Mouse (Mus musculus): Measurements from ENCODE around the gene Pola1.

Gene Pola1

GRCm38 (mm10) chrX:93288339-93288738 is 343.6 kb downstream of the Pola1 start:
- DNase-seq, result no peak

GRCm38 (mm10) chrX:93286291-93286893 is 345.6 kb downstream of the Pola1 start, which contains the start of gene Arx:
Arx (plus strand) TSS chrX:93286445.
- no peak for DNase-seq

GRCm38 (mm10) chrX:93285091-93285490 is 346.9 kb downstream of the Pola1 start:
- no peak for DNase-seq

GRCm38 (mm10) chrX:93281756-93282155 is 350.2 kb downstream of the Pola1 start:
- no peak for DNase-seq

GRCm38 (mm10) chrX:93281028-93281723 is 350.8 kb downstream of the Pola1 start:
- no peak for DNase-seq

- DNase-seq, result no peak
Measured at GRCm38 (mm10) chrX:93279940-93280339, 352.0 kb downstream of the Pola1 start.

GRCm38 (mm10) chrX:93275689-93276088 is 356.3 kb downstream of the Pola1 start:
- DNase-seq, result no peak
